Mouse (Mus musculus) gastrocnemius, postnatal 10 days (tissue): ENCODE results near the gene Eif3l. TPM values are rescaled to one million over a fixed set of nuclear protein-coding genes. Genes with fewer than 3 reads are reported as not detected.

Source experiments
- DNase-seq: peaks from one replicate; pipeline ENCODE4 v3.0.0; 2021; ENCODE audit warnings: mixed read lengths
- total RNA-seq, 2 experiments: library from RNA; stranded (reverse); gene quantifications; 2 replicates each; pipeline ENCODE4 v1.2.3; 2021

Eif3l gene
- total RNA-seq, 2 experiments from 2014 or later = 80.0 to 86.2 TPM

DNA sequence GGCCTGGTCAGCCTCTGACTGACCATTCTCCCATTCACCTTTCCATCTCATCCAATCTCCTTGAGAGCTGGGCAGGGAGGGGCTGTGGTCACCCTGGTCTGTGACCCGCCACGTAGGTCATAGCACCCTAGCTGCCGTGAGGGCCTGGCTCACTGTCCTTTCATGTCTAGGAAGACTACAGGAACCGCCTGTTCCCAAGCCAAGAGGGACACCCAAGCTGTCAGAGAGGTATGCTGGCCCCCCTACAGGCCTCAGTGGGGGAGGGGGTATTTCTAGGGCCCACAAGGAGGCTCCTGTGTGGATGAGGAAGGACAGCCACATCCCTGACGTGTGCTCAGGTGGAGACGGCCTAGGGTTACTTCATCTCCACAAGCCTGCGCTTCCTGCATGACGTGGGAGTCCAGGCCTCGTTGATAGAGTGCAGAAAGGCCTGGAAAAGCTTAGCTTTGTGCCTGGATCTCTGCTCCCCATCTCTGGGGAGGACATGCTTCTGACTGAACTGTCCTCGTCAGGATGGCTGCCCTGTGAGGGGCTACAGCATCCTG is 49.4 kb downstream of the Eif3l start:
- DNase-seq = no peak

DNA sequence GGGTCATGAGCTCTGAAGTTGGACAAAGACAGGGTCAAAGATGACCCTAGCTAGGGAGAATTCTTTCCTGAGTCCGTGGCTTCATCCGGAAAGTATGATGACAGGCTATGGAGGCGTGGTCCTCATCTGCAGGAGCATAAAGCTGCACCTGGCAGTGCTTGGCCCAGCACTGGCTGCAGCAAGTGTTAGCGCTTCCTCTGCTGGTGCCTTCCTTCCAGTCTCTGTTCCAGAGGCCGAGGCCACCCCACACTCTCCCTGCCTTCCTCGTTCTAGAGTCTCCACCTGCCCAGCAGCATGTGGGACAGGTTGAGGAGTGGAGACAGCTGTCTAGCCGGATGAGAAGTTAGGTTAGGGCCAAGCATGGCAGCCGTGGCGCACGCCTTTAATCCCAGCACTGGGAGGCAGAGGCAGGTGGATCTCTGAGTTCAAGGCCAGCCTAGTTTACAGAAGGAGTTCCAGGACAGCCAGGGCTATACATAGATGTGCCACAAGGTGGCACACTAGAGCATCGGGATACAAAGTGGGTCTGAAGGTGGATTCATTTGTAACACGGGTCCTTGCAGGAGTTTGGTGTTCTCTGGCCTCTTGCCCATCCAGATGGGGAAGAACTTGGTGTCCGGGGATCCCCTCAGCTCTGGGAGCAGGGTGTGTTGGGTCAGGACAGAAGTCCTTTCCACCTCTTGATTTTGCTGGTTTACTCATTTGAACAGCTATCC is 51.4 kb downstream of the Eif3l start:
- peak; percentile 50 for DNase-seq

DNA sequence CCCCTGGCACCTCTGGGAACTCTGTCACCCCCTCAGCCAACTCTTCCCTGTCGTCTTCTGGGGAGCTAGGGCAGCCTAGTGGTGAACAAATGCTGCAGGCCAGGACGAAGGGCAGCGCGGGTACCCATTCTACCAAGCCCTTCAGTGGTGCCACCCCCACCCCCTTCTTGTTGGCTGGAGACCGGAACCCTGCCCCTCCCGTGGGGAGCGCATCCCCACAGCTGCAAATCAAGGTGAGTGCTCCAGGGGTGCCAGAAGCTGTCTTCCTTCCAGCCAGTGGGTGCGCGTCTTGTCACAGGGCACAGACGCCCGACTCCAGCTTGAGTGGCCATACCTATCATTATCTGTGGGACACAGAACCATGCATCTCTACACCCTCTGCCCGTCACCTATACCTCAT is 52.1 kb downstream of the Eif3l start:
- no peak for DNase-seq

DNA sequence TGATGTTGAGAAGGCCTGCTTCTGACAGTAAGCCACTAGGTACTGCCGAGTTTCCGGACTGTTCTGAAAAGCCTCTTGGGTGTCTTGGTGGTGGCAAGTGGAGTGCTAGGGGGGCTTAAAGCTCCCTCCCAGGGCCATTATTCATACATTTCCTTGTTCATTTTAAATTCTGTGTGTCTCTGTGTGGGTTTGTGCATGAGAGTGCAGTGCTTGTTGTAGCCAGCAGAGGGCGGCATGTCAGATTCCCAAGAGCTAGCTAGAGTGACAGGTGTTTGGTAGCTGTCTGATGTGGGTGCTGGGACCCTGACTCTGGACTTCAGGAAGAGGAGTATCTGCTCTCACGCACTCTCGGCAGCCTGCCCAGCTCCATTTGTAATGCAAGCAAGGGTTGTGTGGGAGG is 53.2 kb downstream of the Eif3l start:
- no peak for DNase-seq

- no peak for DNase-seq
These were observed 54.3 kb downstream of the Eif3l start for GRCm38 (mm10) chr15:79129311-79129710.

- no peak for DNase-seq
These were observed 55.8 kb downstream of the Eif3l start for GRCm38 (mm10) chr15:79130782-79131181.

DNA sequence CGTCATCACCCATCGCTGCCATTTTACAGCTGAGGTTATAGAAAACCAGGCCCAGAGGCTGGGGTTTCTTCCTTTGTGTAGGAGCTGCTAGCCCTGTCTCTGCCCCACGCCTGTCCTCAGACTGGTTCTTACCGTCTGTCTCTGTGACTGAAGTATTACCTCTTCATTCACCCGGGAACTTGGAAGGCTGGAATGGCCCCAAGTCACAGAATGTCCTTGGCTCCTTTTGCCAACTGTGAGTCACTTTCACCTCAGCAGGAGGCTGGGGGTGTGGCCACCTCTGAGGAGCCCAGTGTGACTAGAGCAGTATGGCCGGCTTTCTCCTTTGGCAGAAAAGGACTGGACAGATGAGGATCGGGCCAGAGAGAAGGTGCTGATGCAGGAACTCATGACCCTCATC is 56.5 kb downstream of the Eif3l start:
- no peak for DNase-seq

- peak; percentile 40 for DNase-seq
These were observed 58.2 kb downstream of the Eif3l start for GRCm38 (mm10) chr15:79133191-79133661.

DNA sequence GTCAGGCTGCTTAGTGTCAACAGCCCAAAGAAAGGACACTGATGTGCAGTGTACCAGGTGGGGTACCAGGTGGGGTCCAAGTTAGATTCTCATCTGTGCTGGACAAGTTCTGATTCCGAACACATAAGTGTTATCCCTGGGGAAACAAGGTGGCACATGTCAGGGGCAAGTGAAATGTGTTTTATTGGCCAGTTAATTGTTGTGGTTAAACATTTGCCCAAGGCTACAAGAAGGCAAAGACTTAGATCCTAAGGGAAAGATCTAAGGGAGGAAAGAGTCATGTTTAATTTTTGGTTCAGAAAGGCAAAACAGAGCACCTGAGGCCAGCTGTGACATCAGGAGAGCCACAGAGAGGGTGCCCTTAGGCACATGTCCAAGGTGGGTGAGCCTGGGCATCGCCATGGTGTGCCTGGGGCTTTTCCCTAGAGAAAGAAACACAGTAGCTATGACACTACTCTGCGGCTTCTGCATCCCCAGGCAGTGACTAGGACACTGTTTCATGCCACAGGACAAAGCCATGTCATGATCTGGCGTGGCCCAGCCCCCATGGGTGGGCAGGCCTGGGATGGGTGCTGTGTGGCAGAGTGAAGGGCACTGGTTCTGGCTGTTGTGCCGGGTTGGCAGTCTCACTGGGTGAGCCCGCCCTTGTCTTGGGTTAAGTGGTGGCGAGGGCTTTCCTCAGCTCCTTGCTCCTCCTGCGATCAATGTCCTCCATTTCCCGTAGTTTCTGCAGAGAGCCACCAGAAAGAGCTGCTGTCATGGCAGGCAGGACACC is 59.7 kb downstream of the Eif3l start:
- DNase-seq = no peak

- no peak for DNase-seq
These were observed 60.4 kb downstream of the Eif3l start for GRCm38 (mm10) chr15:79135332-79135731.

GRCm38 (mm10) chr15:79135783-79136575 is 61.0 kb downstream of the Eif3l start:
- no peak for DNase-seq

- DNase-seq = no peak
These were observed 64.7 kb downstream of the Eif3l start for GRCm38 (mm10) chr15:79139640-79140039.

DNA sequence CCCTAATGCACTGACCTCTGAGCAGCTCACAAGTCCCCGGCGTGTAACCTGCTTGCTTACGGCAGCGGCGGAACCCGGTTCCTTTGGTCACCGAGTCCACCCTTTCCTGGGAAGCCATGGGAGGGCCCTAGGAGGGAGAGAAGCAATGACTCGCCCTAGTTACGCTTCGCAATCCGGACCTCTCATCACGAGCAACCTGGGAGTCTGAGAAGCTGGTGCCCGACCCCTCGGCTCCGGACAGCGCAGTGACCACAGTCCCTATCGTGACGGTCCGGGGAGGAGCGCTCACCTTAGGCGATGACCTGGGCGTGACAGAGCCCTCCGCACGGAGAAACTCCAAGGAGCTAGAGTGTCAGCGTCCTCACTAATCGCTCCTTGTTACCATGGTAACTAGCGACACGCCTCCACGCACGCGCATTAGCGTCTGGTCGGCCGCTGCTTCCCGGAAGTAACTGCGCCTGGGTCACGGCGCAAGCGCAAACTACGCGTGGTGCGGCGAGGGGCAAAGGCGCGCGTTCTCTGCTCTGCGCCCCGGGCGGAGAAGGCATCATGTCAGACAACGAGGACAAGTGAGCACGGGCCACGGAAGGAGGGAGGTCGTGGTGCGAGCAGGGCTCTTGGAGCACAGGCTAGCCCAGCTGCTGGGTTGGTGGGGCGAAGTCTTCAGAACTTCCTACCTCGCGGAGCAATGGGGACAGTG is 66.0 kb downstream of the Eif3l start, which contains the start of the genes Polr2f and 1700088E04Rik:
Gene Polr2f (plus strand): TSS at position 144 of the 700 bp plus-strand sequence.
Gene 1700088E04Rik (minus strand): TSS at position 388 of the 700 bp plus-strand sequence.
- DNase-seq = peak; percentile 95

GRCm38 (mm10) chr15:79141566-79141917 is 66.6 kb downstream of the Eif3l start:
- DNase-seq = no peak

GRCm38 (mm10) chr15:79143316-79143715 is 68.3 kb downstream of the Eif3l start:
- no peak for DNase-seq

Other genes with a start within 250 kb of the Eif3l start
- 10 to 100 TPM; 26.3 to 35.0 TPM for gene Cdc42ep1, start 232.6 kb upstream of the Eif3l start, total RNA-seq
- gene Lgals2, start 219.7 kb upstream of the Eif3l start, total RNA-seq = not detected
- gene Gga1, start 198.0 kb upstream of the Eif3l start, total RNA-seq = 10 to 100 TPM; 31.1 to 33.8 TPM
- gene Gm49510, start 175.5 kb upstream of the Eif3l start, total RNA-seq = not detected
- gene Sh3bp1, start 175.4 kb upstream of the Eif3l start, total RNA-seq = 10 to 100 TPM in 1 of 2 experiments, 1 to 10 TPM in 1; 6.0 to 11.6 TPM
- gene Pdxp, start 161.3 kb upstream of the Eif3l start, total RNA-seq = 10 to 100 TPM in 1 of 2 experiments, 1 to 10 TPM in 1; 9.4 to 10.1 TPM
- 100 to 1,000 TPM; 679 to 727 TPM for gene Lgals1, start 148.5 kb upstream of the Eif3l start, total RNA-seq
- 10 to 100 TPM; 27.1 to 30.7 TPM for gene Nol12, start 140.2 kb upstream of the Eif3l start, total RNA-seq
- gene Triobp, start 127.5 kb upstream of the Eif3l start, total RNA-seq = 10 to 100 TPM; 65.1 to 76.8 TPM
- 100 to 1,000 TPM; 193 to 214 TPM for gene H1f0, start 46.7 kb upstream of the Eif3l start, total RNA-seq
- gene Galr3, start 33.3 kb upstream of the Eif3l start, total RNA-seq = under 1 TPM; 0.25 to 0.35 TPM
- 1 to 10 TPM; 6.1 to 8.6 TPM for gene Ankrd54, start 12.3 kb upstream of the Eif3l start, total RNA-seq
- gene Micall1, start 33.7 kb downstream of the Eif3l start, total RNA-seq = 10 to 100 TPM; 17.4 to 20.4 TPM
- gene Polr2f, start 65.8 kb downstream of the Eif3l start, total RNA-seq = 10 to 100 TPM; 73.5 to 80.9 TPM
- 1 to 10 TPM in 1 of 2 experiments, under 1 TPM in 1; 0.54 to 1.1 TPM for gene 1700088E04Rik, start 66.1 kb downstream of the Eif3l start, total RNA-seq
- 1 to 10 TPM; 7.6 to 8.1 TPM for gene Sox10, start 90.1 kb downstream of the Eif3l start, total RNA-seq
- gene Pick1, start 154.0 kb downstream of the Eif3l start, total RNA-seq = 10 to 100 TPM; 21.4 to 24.8 TPM
- gene Gm49486, start 154.2 kb downstream of the Eif3l start, total RNA-seq = under 1 TPM; 0.45 to 0.54 TPM
- under 1 TPM in 1 of 2 experiments, not detected in 1; 0.14 TPM for gene Slc16a8, start 179.6 kb downstream of the Eif3l start, total RNA-seq
- gene Baiap2l2, start 210.4 kb downstream of the Eif3l start, total RNA-seq = 1 to 10 TPM; 3.1 to 3.6 TPM